Mouse (Mus musculus) heart, adult 18-20 months (tissue): ENCODE measurements around the gene Btnl2. TPM values are rescaled to one million over a fixed set of nuclear protein-coding genes. Genes with fewer than 3 reads are reported as not detected.

ENCODE experiments used
- DNase-seq, 2 experiments: peaks; one replicate each; pipeline ENCODE4 v3.0.0; 2021 to 2022; ENCODE audit warnings: mixed read lengths in 1 of 2
- total RNA-seq, 2 experiments: library from RNA; stranded (reverse); gene quantifications; 2 replicates each; pipeline ENCODE4 v1.2.3; 2021

Btnl2 gene
- total RNA-seq, 2 experiments from 2014 or later, result 0.26 to 0.32 TPM

DNA sequence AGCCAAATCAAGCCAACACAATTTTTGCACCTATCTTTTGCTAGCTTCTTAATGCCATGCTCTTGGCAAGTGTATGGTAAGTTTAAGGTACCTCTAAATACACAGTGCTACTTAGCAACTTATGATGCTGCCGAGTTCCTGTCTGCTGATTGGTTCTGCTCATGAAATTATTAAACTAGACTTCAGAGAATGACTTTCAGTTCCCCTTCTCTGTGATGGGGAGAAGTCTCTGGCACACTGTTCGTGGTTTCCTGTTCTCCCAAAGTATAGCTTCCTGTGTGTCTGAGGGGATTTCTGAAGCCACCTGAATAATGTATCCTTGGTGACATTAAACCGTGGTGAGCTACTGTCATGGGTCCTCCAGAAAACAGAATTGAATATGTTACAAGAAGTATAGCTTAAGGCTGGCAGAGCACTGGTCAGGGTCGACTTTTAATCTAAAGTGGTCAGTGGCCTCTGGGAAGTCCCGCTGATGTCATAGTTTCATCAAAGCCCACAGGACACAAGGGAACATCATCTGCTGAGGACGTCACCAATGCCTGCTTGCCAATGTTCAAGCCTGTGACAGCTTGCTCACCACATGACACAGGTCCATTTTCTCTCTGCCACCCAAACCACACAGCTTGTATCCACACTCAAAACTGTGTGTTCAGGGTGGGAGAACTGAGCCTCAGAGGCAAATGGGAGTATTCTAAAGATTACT is 6.9 kb upstream of the Btnl2 start:
- peak; percentile 68 to 83 for DNase-seq

DNA sequence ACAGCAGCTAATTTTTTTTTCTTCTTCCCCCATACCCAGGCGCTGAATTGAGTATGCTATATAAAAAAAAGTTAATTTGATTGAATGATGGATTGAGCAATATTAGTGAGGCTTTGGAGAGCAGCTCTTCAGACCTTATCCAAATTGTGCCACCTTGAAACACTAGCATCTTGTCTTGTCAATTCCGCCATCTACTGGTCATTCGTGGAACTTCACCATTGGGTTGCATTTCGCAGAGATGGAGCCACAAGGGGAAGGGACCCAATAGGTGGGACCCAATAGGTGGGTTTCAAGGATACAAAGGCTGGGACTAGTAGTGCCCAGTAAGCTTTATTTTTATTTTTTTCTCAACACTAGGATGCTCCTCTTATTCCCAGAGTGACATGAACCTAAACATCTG is 5.2 kb upstream of the Btnl2 start:
- peak; percentile 69 to 90 for DNase-seq

DNA sequence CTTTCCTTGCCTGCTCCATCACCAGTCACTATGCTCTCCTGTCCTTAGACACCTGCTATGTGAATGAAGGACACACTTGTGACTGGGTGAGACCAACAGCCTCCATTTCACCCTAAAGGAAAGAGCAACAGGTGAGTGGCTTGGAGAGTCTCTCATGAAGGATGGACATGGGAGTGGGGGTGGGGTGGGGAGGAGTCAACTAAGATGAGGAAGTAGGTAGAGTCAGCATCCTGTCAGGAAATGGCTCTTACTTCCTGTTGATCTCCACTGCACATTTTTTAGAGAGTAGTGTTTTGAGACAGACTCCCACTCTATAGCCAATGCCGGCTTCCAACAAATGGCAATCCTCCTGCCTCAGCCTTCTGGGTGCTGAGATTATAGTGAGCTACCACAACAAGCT is 318 bp downstream of the Btnl2 start:
- DNase-seq, result peak; percentile 29 to 33

DNA sequence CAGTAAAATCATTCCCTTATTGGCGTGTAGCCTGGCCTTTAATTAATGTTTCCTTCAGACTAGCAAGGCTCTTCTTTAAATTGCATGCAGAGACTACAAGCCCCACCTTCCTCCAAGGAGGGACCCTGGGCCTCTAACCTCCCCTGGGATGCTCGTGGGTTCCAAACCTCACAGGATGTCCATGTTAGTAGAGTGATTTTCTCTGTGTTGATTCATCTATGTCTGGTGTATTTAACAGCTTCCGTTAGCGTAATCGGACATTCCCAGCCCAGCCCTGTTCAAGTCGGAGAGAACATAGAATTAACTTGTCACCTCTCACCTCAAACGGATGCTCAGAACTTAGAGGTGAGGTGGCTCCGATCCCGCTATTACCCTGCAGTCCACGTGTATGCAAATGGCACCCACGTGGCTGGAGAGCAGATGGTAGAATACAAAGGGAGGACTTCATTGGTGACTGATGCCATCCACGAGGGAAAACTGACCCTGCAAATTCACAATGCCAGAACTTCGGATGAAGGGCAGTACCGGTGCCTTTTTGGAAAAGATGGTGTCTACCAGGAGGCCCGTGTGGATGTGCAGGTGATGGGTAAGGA is 8.4 kb downstream of the Btnl2 start:
- no peak for DNase-seq

DNA sequence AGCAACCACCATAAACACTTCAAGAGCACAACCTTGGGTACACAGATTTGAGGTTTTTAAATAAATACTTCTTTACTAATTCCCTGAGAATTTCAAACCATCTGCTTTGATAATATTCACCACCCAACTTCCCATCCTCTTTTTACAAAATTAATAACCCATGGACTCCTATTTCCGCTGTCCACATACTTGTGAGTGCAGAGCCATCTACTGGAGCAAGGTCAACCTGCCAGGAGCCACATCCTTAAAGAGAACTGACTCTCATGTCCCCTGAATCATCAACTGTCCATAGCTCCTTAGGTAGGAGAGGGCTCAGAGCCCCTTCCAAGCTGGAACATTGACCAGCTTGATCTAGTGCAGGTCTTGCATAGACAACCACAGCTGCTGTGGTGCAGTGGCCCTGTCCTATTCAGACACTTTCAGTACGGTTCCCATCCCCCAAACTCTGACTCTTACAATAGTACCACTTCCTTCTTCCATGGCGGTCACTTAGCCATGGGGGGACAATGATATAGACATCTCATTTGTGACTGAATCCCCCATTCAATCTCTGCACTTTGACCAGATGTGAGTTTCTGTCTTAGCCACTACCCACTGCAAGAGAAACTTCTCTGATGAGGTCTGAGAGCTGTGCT is 9.2 kb downstream of the Btnl2 start:
- DNase-seq, result peak in 1 of 2 experiments; percentile 13

- peak in 1 of 2 experiments; percentile 12 for DNase-seq
Measured at GRCm38 (mm10) chr17:34365031-34365430, 10.4 kb downstream of the Btnl2 start.

- no peak for DNase-seq
Measured at GRCm38 (mm10) chr17:34370563-34370962, 15.9 kb downstream of the Btnl2 start.

- no peak for DNase-seq
Measured at GRCm38 (mm10) chr17:34373055-34373709, 18.6 kb downstream of the Btnl2 start.

DNA sequence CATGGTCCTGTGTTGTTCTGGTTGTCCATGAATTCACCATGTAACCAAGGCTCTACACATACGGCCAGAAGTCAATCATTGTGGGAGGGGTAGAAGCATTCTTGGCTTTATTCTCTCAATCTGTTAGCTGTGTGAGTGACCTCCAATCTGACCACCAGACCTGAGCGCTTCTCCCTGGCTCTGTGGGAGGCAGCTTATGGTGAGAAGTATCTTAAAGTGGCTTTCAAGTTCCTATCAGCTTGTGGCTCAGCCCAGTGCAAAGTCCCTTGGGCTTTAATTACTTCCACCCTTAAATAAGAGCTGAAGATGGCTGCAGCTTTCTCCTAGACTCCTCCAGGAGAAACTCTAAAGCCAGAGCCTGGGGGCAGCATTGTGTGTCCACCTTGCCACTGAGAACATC is 22.2 kb downstream of the Btnl2 start, which contains the start of gene Btnl1:
Gene Btnl1 (plus strand): TSS at position 286 of the 400 bp plus-strand sequence.
- DNase-seq, result no peak

DNA sequence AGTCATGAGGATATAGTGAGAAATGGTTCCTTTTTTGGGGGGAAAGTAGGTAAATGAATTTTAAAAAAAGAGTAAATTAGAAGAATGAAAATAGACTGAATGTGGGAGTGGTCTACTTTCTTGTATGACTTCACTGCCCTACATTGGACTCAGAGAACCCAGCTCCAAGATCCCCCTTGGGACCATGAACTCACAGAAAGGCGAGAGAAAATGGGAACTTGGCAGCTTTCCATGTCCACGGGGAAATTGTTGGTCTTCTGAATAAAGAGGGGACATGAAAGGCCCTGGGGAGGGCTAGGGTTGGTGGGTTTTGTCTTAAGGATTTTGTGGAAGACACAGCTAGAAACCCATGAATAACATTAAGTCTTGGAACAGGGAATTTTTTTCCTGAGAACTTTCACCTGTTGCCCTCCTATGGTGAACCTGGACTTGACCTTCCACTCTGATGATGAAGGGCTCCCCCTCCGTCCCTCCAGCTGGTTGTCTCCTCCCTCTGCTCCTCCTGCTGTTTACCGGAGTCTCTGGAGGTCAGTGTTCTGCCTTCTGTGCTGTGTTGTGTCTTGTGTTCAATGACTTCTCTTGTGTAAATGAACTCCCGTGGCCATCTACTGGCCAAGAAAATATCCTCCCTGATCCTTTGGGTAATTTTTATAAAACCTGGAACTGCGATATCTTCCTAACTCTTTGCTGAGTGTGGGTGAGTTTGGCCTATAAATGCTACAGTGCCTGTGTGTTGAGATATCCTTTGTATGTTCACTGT is 23.0 kb downstream of the Btnl2 start:
- DNase-seq, result no peak

DNA sequence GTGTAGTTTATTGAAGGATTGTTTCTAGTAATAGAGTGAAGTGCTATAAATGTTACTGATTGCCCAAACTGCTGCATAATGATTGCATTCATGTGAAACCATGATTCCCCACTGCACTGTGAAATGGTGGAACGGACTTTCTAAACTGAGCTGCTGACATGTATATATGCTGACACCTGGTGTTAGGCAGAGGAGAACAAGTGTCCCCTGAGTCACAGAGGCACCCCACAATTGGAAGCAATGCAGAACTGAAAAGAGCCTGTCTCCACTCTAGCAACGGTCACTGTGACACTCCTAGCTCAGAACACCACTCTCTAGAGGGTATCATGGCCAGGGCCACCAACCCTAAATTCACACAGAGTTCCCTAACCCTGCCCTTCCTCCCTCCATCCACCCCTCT is 24.1 kb downstream of the Btnl2 start:
- DNase-seq, result no peak

GRCm38 (mm10) chr17:34379451-34379850 is 24.8 kb downstream of the Btnl2 start:
- DNase-seq, result no peak

DNA sequence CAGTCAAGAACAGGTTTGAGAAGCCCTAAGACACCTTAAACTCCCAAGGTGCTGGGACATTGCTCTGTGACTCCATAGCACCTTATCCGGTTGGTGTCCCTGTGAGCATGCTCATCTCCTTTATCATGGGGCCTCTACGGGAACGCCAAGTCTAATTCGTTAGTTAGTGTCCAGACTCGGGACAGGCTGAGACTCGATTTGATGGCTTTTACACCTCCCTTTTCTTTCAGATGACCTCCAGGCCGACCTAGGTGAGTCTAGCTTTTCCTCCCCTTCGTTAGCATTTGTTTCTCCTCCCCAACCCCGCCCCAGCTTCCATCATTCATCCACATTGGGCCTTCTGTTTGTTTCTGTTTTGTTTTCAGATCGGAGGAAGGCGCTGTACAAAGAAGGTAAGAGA is 27.3 kb downstream of the Btnl2 start:
- no peak for DNase-seq

- DNase-seq, result peak in 1 of 2 experiments; percentile 15
Measured at GRCm38 (mm10) chr17:34383212-34383611, 28.6 kb downstream of the Btnl2 start.

DNA sequence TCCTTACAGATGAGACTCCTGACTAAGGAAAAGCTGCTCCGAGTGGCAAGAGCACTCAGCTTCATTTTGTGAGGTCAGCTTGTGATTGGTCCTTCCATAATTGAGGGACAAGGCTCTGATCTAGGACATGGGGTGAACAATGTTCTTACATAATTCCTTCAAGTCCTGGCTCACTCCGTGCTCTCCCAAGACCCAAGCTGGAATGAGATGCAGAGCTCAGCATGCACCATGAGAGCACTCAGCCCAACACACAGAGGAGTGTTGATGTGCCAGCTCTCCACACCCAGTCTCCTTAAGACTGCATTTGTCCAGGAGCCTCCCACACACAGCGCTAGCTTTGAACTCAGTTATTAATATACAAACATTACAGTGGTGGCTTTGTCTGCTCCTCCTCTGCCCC is 30.1 kb downstream of the Btnl2 start:
- DNase-seq, result no peak

- no peak for DNase-seq
Measured at GRCm38 (mm10) chr17:34386656-34387055, 32.0 kb downstream of the Btnl2 start.

GRCm38 (mm10) chr17:34388513-34388912 is 33.9 kb downstream of the Btnl2 start:
- DNase-seq, result peak in 1 of 2 experiments; percentile 53

DNA sequence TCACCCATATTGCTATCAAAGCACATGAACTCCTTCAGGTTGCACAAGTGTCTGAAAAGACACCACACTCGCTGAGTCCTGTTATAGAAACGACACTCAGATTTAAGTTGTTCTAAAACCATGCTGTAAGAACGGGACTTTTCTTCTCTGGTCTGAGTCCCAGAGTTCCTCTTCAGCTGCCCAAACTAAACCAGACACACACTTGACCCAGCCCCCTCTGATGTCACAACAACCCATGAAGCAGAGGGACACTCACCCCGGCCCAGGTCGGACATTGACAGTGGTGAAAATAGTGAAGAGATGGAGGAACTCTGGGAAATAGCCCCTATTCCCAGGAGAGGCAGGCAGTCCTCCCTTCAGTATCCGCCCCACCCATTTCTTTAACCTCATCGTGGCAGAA is 36.9 kb downstream of the Btnl2 start:
- DNase-seq, result peak in 1 of 2 experiments; percentile 18

DNA sequence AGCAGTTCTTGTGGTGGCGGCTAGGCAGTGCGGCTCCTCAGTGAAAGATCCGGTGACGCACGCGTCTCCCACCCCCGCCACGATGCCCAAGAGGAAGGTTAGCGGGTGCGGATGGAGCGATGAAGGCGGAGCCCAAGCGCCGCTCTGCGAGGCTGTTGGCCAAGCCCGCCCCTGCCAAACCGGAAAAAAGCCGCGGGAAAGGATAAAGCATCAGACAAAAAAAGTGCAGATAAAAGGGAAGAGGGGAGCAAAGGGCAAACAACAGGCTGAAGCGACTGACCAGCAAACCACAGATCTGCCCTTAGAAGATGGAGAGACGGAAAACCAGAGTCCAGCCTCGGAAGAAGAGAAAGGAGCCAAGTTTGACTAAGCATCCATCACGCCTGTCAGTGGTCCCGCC is 37.7 kb downstream of the Btnl2 start:
- peak; percentile 49 to 55 for DNase-seq

GRCm38 (mm10) chr17:34397357-34397756 is 42.7 kb downstream of the Btnl2 start:
- DNase-seq, result no peak

- DNase-seq, result peak; percentile 81 to 82
Measured at GRCm38 (mm10) chr17:34398058-34398710, 43.6 kb downstream of the Btnl2 start.
